Mouse (Mus musculus) cerebellum, adult 2 months (tissue): ENCODE data around the gene Cpne1.

ENCODE experiments used
- CTCF ChIP-seq: fragments of 200-500 bp; IDR thresholded peaks from 2 replicates; pipeline ENCODE4 v1.5.1; 2011; ENCODE audit warnings: low read depth, mild to moderate bottlenecking, control low read depth, low read length, moderate library complexity, borderline replicate concordance; ENCODE audit not compliant: insufficient read depth
- POLR2A ChIP-seq: fragments of 200-500 bp; IDR thresholded peaks from 2 replicates; pipeline ENCODE4 v1.6.1; 2011; ENCODE audit warnings: low read length, control low read depth, borderline replicate concordance; ENCODE audit not compliant: insufficient read depth

DNA sequence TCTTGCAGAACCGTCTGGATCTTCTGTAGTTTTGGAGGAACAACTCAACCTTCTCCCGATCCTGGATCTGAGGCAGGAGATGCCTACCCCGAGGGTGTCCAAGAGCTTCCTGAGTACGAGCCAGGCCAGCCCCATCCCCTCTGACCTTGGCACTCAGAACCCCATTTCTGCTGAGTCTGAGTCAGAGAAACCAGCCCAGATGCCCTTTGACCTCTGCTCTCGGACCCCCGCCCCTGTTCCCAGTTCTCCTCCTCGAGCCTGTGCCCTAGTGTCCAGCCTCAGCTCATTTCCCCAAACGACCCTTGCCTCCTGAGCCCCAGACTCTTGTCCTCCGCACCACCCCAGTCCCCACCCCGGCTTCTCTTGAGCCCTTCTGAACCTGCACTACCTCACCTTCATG lies 45.6 kb downstream of the Cpne1 start:
- TF ChIP-seq POLR2A: no peak
- no peak for TF ChIP-seq CTCF
